In the genomic region with DNA sequence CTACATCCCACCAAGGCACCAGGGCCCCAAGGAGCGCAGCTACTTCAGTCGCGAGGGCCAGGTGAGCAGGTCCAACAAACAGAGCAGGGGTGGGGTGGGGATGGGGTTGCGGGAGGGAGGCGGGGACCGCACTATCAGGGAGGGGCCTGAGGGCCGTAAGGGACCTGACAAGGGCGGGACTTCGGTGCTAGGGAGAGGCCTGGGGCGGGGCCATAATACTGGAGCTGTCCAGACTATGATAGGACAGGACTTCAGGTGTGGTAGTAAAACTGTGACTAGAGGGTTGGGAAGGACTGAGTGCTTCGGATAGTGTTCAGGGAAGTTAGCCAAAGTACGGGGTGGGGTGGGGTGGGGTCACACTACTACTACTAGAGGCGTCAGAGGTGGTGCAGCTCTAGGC, we compare ENCODE assay signal across 8 mouse cellular contexts. TPM values are rescaled to one million over a fixed set of nuclear protein-coding genes. Genes with fewer than 3 reads are reported as not detected.
DNase-seq lines count a peak whose midpoint lies in the region; ATAC-seq and TF ChIP-seq lines count a peak whose summit lies in the region.

No protein-coding gene starts in this region.

- DNase-seq in right cerebral cortex, postnatal 10 days (ENCODE audit: low spot score in 2 of 2), result peak; percentile 42 to 50
- no peak for DNase-seq in right cerebral cortex, postnatal 14 days
- DNase-seq in liver, embryonic 14.5 days (ENCODE audit: low read depth in 3 of 3, low spot score in 3 of 3), result peak in 1 of 3 experiments; percentile 46
- DNase-seq in stomach, postnatal 0 days (ENCODE audit: low spot score), result peak; percentile 74
- no peak for DNase-seq in ovary, adult 18-20 months (ENCODE audit: low spot score)
- no peak for DNase-seq in cerebellum, postnatal 4 days (ENCODE audit: low spot score in 2 of 2)
- DNase-seq in layer of hippocampus, postnatal 25 days (ENCODE audit: extremely low spot score in 1 of 2, low spot score in 1 of 2), result no peak

- H3K9ac ChIP-seq in hindbrain, embryonic 12.5 days, result no peak overlapping the region
- H3K9ac ChIP-seq in liver, embryonic 14.5 days (replicated peaks), result no peak overlapping the region
- peak overlapping the region; percentile 8; the same call in 1 of the 2 replicates for H3K9ac ChIP-seq in stomach, postnatal 0 days (ENCODE audit: low read length)

- peaks cover 9% of the 10 kb centered on the region for H3K27me3 ChIP-seq in hindbrain, embryonic 12.5 days
- H3K27me3 ChIP-seq in liver, embryonic 14.5 days (ENCODE audit: control insufficient read depth, insufficient read depth, low read length), result no peaks in the 10 kb centered on the region
- H3K27me3 ChIP-seq in stomach, postnatal 0 days (ENCODE audit: control insufficient read depth, insufficient read depth, low read length), result no peaks in the 10 kb centered on the region

- 0 out of 2 replicates have a peak, but pooled peaks cover 4% of the 10 kb centered on the region for H3K4me1 ChIP-seq in hindbrain, embryonic 12.5 days
- H3K4me1 ChIP-seq in liver, embryonic 14.5 days (replicated peaks; ENCODE audit: control insufficient read depth in 2 of 2, insufficient read depth in 2 of 2, low read length in 1 of 2), result peaks cover 0 to 8% of the 10 kb centered on the region in 2 experiments; a peak in 2 of 4 replicates
- no peaks in the 10 kb centered on the region for H3K4me1 ChIP-seq in stomach, postnatal 0 days (replicated peaks; ENCODE audit: control insufficient read depth, insufficient read depth)

- no peaks in the 10 kb centered on the region for H3K9me3 ChIP-seq in hindbrain, embryonic 12.5 days (replicated peaks)
- no peaks in the 10 kb centered on the region for H3K9me3 ChIP-seq in liver, embryonic 14.5 days (ENCODE audit: control insufficient read depth, low read length)
- H3K9me3 ChIP-seq in stomach, postnatal 0 days (ENCODE audit: control insufficient read depth, low read length), result no peaks in the 10 kb centered on the region

- TF ChIP-seq EP300 in liver, embryonic 14.5 days (IDR thresholded peaks at IDR 0.05; ENCODE audit: low read depth), result no peak
- TF ChIP-seq EP300 in stomach, postnatal 0 days (optimal IDR thresholded peaks at IDR 0.05), result no peak

- H3K4me3 ChIP-seq in hindbrain, embryonic 12.5 days, result peak overlapping the region; percentile 1; the same call in 1 of the 2 replicates
- H3K4me3 ChIP-seq in liver, embryonic 14.5 days (ENCODE audit: insufficient read depth in 1 of 2, low read depth in 2 of 2, low read length in 2 of 2), result no peak overlapping the region
- H3K4me3 ChIP-seq in stomach, postnatal 0 days (ENCODE audit: low read depth, low read length), result no peak overlapping the region

- TF ChIP-seq CTCF in liver, embryonic 14.5 days (IDR thresholded peaks at IDR 0.05; ENCODE audit: low read depth), result no peak
- no peak for TF ChIP-seq CTCF in stomach, postnatal 0 days (IDR thresholded peaks at IDR 0.05; ENCODE audit: low read depth)

- H3K36me3 ChIP-seq in hindbrain, embryonic 12.5 days, result peaks cover 7% of the 10 kb centered on the region
- H3K36me3 ChIP-seq in liver, embryonic 14.5 days (replicated peaks; ENCODE audit: control insufficient read depth, insufficient read depth, low read depth), result no peaks in the 10 kb centered on the region
- peaks cover 2% of the 10 kb centered on the region; the same call in 1 of the 2 replicates for H3K36me3 ChIP-seq in stomach, postnatal 0 days (ENCODE audit: control insufficient read depth, insufficient read depth, low read length)

- H3K27ac ChIP-seq in hindbrain, embryonic 12.5 days, result no peak overlapping the region
- no peak overlapping the region for H3K27ac ChIP-seq in liver, embryonic 14.5 days
- no peak overlapping the region for H3K27ac ChIP-seq in stomach, postnatal 0 days (replicated peaks)

- WGBS in hindbrain, embryonic 12.5 days, result 22% methylated on average over 13 of the region's 13 CpGs
- 8% methylated on average over 13 of the region's 13 CpGs for WGBS in liver, embryonic 14.5 days (ENCODE audit: insufficient replicate concordance)
- 13% methylated on average over 13 of the region's 13 CpGs for WGBS in stomach, postnatal 0 days

- peak overlapping the region; percentile 47 for H3K4me2 ChIP-seq in hindbrain, embryonic 12.5 days (replicated peaks)
- peak overlapping the region; percentile 28 for H3K4me2 ChIP-seq in liver, embryonic 14.5 days (ENCODE audit: low read depth)
- H3K4me2 ChIP-seq in stomach, postnatal 0 days (replicated peaks; ENCODE audit: low read depth), result peak overlapping the region; percentile 32; the same call in 1 of the 2 replicates

- ATAC-seq in hindbrain, embryonic 12.5 days (ENCODE audit: low FRiP score), result peak; percentile 38; the same call in 1 of the 2 replicates
- peak; percentile 85 for ATAC-seq in liver, embryonic 14.5 days (ENCODE audit: insufficient read depth)
- peak; percentile 91 for ATAC-seq in stomach, postnatal 0 days (ENCODE audit: low FRiP score, low TSS enrichment)

RNA-seq across cellular contexts. Expression of gene 1700001L19Rik, which starts 0.4 kb away (rescaled TPM):
- 1.3 and 1.9 TPM in 2 replicates for polyA plus RNA-seq in hindbrain, embryonic 12.5 days (2016; fragmentation: Nextera tagmentation; extraction: Ambion mirVana)
- not detected in 2 replicates for polyA plus RNA-seq in liver, embryonic 14.5 days (2012; rRNA removed)
- not detected in 2 replicates for polyA plus RNA-seq in liver, embryonic 14.5 days (2014; fragmentation: Nextera tagmentation; extraction: Ambion mirVana)
- polyA plus RNA-seq in stomach, postnatal 0 days (2015; fragmentation: Nextera tagmentation; extraction: Ambion mirVana), result 0.53 and 0.68 TPM in 2 replicates
- total RNA-seq in layer of hippocampus, postnatal 25 days (2021), result 10 to 100 TPM; 14.1 to 14.3 TPM

RNA-seq across cellular contexts. Expression of gene Fastkd3, which starts 15.6 kb away (rescaled TPM):
- polyA plus RNA-seq in hindbrain, embryonic 12.5 days (2016; fragmentation: Nextera tagmentation; extraction: Ambion mirVana), result 26.8 and 34.9 TPM in 2 replicates
- 5.7 and 7.3 TPM in 2 replicates for polyA plus RNA-seq in liver, embryonic 14.5 days (2012; rRNA removed)
- 13.6 and 16.6 TPM in 2 replicates for polyA plus RNA-seq in liver, embryonic 14.5 days (2014; fragmentation: Nextera tagmentation; extraction: Ambion mirVana)
- 19.9 and 21.8 TPM in 2 replicates for polyA plus RNA-seq in stomach, postnatal 0 days (2015; fragmentation: Nextera tagmentation; extraction: Ambion mirVana)
- 10 to 100 TPM; 15.0 to 21.1 TPM for total RNA-seq in layer of hippocampus, postnatal 25 days (2021)

RNA-seq across cellular contexts. Expression of gene Mtrr, which starts 15.7 kb away (rescaled TPM):
- 16.1 and 16.3 TPM in 2 replicates for polyA plus RNA-seq in hindbrain, embryonic 12.5 days (2016; fragmentation: Nextera tagmentation; extraction: Ambion mirVana)
- polyA plus RNA-seq in liver, embryonic 14.5 days (2012; rRNA removed), result 6.1 and 7.8 TPM in 2 replicates
- 8.1 and 9.8 TPM in 2 replicates for polyA plus RNA-seq in liver, embryonic 14.5 days (2014; fragmentation: Nextera tagmentation; extraction: Ambion mirVana)
- 8.8 and 9.3 TPM in 2 replicates for polyA plus RNA-seq in stomach, postnatal 0 days (2015; fragmentation: Nextera tagmentation; extraction: Ambion mirVana)
- 10 to 100 TPM; 23.3 to 28.3 TPM for total RNA-seq in layer of hippocampus, postnatal 25 days (2021)

Comparison
In these comparisons a context has a peak if more than half of its experiments do, and no peak if none do; other contexts are left out.
1. DNase-seq: peak in right cerebral cortex, postnatal 10 days (2 of 2) and stomach, postnatal 0 days (single experiment); none in right cerebral cortex, postnatal 14 days (single experiment), ovary, adult 18-20 months (single experiment), cerebellum, postnatal 4 days (0 of 2) and layer of hippocampus, postnatal 25 days (0 of 2).
2. ATAC-seq: peak in every context shown above with its lines; median percentile 91 in stomach, postnatal 0 days; 85 in liver, embryonic 14.5 days; 38 in hindbrain, embryonic 12.5 days.
3. Peak in every context shown above with its lines, with median percentiles within 50 percentile points of each other: H3K4me2 ChIP-seq.